Mouse (Mus musculus): ENCODE measurements around the gene Mtx1.

The Mtx1 gene

DNA sequence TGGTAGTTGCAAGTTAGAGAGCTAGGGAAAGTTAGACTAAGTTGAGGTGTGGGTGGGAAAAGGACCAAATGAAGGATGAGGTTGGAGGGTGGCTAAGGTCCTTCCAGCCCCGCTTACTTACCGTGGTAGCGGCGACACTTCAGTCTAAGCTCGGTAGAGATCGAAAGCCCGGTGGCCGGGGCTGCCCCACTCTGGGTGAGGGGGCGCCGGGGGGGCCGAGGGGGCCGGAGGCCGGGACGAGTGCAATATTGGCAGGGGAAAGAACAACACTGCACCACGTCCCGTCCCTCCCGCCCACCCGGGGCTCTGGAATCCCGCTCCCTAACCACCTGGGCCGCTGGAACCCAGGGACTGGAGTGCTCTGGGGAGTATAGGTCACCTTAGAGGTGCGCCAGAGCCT, at the start of gene Mtx1:
Mtx1 (minus strand) TSS at position 189 of the 400 bp plus-strand sequence.
- no peak for DNase-seq (ENCODE audit: low spot score in 2 of 2)

DNA sequence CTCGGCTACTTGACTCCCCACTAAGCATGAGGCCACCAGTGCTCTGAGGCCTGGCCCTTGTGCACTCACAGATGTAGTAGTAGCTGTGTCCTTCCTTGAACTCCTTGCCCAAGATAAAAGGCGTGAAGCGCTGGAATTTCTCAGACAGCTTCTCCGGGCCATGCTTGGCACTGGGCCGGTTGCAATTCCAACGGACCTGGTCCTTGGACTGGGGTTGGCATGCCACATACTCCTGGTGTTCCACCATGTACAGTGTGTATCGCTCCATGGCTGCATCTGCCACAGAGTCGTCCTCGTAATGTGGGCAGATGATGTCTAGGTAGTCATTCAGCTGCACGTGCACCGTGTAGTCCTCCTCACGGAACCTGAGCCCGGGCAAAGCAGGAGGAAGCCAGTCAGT, 49.2 kb upstream of the Mtx1 start:
- DNase-seq (ENCODE audit: low spot score in 2 of 2) = no peak

DNA sequence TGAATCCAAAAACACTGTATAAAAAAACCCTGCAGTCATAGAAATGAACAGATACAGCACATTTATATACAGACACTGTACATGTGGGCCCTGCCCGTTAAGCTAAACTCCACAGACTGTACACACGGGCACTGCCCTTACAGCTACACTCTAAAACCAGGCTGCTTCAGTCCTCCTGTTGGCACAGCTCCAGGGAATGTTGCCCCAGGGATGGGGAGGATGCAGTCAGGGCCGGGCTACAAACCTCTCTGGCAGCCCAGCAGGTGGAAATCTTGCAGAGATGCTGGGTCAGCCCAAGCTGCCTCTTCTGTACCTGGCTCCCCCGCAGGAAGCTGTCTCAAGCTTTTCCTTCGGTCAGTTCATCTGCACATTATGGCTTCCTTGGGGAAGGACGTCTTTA, 44.9 kb upstream of the Mtx1 start:
- no peak for DNase-seq (ENCODE audit: low spot score in 2 of 2)

DNA sequence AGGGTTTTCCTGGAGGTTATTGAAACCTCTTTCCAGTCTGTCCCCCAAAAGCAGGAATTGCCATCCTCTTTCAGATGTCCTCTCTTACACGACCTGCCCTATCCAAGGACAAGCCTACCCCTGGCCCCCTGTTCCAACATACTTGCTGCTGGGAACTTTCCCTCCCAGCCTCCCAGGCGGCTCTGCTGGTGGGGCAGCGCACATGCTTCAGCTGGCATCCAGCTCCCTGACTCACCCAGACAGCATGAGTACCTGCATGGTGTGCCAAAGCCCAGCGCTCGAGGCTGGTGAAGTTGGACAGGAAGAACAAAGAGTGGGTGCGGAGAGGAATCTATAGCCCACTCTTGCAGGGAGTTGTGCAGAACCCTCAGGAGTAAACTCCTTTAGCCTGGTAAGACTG, 44.0 kb upstream of the Mtx1 start:
- peak; percentile 41 to 53 for DNase-seq (ENCODE audit: low spot score in 2 of 2)

DNA sequence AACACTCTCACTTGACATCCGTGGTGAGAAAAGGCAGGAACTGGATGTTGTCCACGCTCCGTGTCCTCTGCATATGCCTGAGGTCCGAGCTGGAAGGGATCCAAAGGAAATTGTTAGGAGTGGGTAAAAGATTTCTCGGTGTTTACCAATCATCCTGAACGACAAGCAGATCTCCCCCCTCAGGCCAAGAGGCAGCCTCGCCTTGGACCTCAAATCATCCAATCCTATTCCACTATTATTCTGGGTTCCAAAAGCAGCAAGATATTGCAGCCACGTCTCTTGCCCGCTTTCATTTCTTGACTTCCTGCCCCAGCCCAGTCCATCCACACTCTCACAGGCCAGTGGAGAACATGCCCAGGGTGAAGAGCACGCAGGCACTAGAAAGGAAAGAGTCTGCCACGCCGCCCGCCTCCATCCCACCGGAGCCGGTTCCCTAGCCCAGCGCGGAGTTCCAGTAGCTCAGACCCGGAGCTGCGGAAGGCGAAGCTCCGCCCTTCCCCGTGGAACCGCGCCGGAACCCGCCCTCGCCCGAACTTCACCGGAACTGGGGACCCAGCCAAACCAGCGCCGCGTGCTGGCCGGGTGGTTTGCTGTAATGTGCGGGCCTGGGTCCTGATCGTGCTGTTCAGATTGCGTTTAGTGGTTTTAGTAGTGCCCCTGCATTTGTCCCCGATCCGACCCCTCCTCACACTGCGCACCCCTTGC, 43.3 kb upstream of the Mtx1 start, which contains the start of gene Slc50a1:
Slc50a1 (minus strand) TSS at position 520 of the 705 bp plus-strand sequence.
- DNase-seq (ENCODE audit: low spot score in 2 of 2) = peak; percentile 79

DNA sequence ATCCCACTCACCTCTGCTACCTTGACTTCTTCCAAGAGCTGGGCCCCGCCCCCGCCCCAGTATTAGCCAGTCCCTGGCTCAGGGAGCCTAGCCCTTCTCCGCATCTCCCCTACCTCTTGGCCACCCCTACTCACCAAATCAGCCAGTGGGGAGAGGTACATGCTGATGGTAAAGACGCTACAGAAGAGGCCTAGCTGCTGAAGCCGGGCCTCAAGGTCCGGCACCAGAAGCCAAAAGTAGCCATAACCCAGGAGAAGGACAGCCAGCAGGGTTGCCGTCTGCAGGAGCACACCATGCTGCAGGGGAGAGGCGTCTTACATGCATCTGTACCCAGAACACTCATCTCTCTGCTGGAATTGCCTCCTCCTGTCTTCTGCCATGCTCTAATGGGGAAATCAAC, 42.0 kb upstream of the Mtx1 start:
- DNase-seq (ENCODE audit: low spot score in 2 of 2) = no peak

DNA sequence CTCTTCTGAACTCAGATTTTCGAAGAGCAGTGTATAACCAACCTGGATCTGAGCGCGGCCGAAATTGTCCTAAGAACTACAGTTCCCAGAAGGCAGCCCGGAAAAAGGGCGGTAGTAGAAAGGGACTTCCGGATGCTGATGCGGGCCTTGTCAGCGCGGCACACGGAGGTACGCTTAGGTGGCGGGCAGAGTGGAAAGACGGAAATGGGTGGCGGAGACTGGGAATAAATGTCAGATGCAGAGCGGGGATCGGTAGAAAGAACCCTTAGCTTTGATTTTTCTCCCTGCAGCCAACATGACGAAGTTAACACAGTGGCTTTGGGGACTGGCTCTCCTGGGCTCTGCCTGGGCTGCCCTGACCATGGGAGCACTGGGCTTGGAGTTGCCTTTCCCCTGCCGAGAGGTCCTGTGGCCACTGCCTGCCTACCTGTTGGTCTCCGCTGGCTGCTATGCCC, 39.6 kb upstream of the Mtx1 start:
- peak; percentile 60 to 71 for DNase-seq (ENCODE audit: low spot score in 2 of 2)

GRCm38 (mm10) chr3:89262417-89262816, 35.5 kb upstream of the Mtx1 start:
- no peak for DNase-seq (ENCODE audit: low spot score in 2 of 2)

DNA sequence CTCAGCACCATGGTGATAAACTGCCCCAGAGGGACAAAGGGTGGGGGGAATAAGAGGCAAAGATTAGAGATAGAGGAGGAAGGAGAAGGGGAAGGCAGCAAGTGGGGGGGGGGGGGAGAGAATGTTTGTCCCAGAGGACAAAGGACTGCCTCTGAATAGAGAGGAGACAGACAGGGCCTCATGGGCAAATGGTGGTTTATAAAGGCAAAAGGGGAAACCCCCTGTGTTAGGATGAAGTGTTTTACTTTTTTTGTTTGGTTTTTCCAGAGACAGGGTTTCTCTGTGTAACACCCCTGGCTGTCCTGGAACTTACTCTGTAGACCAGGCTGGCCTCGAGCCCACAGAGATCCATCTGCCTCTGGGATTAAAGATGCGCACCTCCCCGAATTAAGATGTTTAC, 33.3 kb upstream of the Mtx1 start:
- no peak for DNase-seq (ENCODE audit: low spot score in 2 of 2)

DNA sequence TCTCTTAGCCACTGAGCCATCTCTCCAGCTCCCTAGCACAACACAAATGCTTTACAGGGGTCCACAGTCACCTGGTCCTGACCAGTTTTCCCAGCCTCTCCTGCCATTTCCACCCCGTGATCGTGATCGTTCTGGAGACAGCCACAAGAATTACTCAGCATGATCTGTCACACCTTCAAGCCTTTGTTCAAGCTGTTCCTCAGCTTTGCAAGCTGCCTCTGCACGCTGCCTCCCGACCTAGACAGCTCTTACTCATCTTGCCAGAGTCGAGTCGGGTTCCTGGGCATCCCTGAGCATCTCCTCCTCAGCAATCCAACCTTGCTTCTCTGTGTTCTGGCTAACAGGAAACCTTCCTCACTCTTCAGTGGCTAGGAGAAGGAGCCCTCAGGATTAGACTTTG, 32.2 kb upstream of the Mtx1 start, which contains the start of gene Dpm3:
Dpm3 (plus strand) TSS at position 283 of the 400 bp plus-strand sequence.
- DNase-seq (ENCODE audit: low spot score in 2 of 2) = no peak

DNA sequence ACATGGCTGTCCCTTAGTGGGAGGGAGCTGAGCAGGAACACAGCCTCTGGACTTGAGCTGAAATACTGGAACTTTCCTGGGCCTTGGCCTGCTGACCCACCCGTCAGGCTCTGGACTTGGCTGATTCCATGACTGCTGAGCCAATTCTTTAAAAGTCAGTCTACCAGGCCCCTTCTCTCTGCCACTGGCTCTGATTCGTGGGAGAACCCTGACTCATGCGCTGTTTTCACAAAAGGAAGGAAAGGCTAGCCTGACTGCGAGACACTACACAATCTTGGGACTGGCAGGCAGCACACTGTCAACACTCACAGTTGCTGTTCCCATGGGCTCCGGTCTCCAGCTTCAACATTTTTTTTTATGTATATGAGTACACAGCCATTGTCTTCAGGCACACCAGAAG, 29.3 kb upstream of the Mtx1 start:
- no peak for DNase-seq (ENCODE audit: low spot score in 2 of 2)

DNA sequence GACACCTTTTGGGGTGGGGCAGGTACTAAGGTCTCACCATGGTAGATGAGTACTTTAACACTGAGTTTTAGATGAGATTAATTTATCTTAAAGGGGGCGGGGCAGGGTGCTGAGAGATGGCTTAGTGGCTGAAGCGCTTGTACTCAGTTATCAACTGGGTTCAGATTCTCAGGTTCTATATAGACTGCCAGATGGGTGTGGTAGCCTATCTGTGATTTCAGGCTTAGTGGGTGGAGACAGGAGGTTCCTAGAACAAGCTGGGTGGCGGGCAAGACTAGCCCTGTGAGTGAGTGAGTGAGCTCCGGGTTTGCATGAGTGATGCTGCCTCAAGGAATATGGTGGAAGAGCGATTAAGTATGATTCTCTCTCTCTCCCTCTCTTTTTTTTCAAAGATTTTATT, 28.1 kb upstream of the Mtx1 start:
- no peak for DNase-seq (ENCODE audit: low spot score in 2 of 2)

- DNase-seq (ENCODE audit: low spot score in 2 of 2) = no peak
These were observed 24.5 kb upstream of the Mtx1 start for GRCm38 (mm10) chr3:89251365-89251895.

GRCm38 (mm10) chr3:89250435-89251040, 23.6 kb upstream of the Mtx1 start:
- peak; percentile 52 to 63 for DNase-seq (ENCODE audit: low spot score in 2 of 2)

DNA sequence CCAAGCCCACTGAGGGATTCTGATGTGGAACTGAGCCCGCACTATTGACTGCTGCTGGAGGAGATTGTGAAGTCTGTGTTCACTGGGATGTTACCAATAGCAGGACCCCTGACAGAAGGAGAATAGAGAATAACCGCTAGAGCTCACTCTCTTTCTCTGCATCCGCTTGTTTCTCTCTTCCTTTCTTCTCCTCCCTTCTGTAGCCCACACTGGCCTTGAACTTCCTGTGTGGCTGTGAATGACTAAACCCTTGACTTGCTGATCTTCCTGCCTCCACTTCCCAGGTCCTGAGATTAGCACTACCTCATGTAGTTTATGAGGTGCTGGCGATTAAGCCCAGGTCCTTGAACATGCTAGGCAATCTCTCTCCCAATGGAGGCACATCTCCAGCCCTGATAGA, 20.6 kb upstream of the Mtx1 start:
- no peak for DNase-seq (ENCODE audit: low spot score in 2 of 2)

GRCm38 (mm10) chr3:89246261-89247100, 19.6 kb upstream of the Mtx1 start, which contains the start of gene Trim46:
Trim46 (minus strand) TSS chr3:89246309.
- peak; percentile 83 to 85 for DNase-seq (ENCODE audit: low spot score in 2 of 2)

DNA sequence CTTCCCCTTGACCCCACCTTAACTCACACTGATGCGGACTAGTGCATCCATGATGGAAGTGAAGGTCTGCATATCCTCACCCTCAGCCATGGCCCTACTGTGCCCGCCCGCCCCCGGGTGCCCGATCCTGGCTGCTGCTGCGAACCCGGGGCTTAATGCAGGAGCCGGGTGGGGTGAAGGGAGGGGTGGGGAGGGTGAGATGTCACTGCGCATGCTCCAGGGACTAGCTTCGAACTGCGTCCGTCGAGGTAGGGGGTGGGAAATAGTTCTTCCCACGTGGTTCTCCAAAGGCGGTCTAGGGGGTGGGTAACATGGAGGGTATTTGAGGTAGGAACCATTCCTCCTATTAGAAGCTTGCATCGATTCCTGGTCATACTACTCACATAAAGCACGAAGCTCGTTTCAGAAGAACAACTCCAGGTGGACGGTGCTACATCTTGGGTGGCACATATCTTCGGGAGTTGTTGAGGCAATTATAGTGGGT, 18.8 kb upstream of the Mtx1 start, which contains the start of gene Krtcap2:
Krtcap2 (plus strand) TSS at position 279 of the 484 bp plus-strand sequence.
- no peak for DNase-seq (ENCODE audit: low spot score in 2 of 2)

- no peak for DNase-seq (ENCODE audit: low spot score in 2 of 2)
These were observed 18.2 kb upstream of the Mtx1 start for GRCm38 (mm10) chr3:89244982-89245687.

DNA sequence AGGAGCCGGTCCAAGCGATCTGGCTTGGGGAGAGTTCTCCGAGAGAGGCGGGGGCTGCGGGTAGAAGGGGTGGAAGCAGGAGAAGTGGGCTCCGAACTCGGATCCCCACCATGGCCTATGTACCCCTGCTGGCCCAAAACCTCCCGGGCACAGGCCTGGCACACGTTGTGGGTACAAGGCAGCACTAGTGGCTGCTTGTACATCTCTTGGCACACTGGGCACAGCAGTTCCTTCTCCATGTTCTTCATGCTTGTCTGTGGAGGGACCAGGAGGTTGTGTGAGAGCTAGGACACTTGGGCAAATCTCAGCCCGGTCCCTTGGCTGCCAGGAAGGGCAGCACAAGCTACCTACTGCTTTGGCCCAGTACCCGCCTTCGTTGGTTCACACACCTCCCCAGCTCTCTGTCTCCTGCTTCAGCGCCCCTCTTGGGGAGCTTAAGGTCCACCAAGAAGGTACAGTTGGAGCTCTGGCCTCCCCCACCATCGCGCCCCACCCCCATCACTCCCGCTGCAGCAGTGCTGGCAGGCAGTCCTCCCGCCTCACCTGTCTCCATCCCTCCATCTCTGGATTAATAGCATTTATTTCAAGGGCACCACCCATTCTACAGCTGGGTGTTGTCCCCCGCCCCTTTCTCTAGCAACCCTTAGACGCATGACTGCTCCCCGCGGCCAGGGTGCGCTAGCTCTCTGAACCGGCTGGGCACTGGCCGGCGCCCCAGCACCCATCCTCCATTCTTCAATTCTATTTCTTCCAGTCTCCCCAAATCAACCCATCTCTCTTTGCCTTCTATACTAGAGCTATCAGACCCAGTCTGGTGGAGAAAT, 17.5 kb upstream of the Mtx1 start:
- DNase-seq (ENCODE audit: low spot score in 2 of 2) = no peak

GRCm38 (mm10) chr3:89243609-89244008, 16.7 kb upstream of the Mtx1 start:
- DNase-seq (ENCODE audit: low spot score in 2 of 2) = peak in 1 of 2 experiments; percentile 28

All from urinary bladder, adult 18-20 months (tissue).